Mouse (Mus musculus): ENCODE data around the gene Fgfr2. TPM values are rescaled to one million over a fixed set of nuclear protein-coding genes. Genes with fewer than 3 reads are reported as not detected.
A peak's percentile ranks its signal among the peaks of the same experiment; 100 is the strongest.

Gene Fgfr2
- total and polyA plus RNA-seq, 3 experiments = 47.1 to 245 (median 178) TPM

GRCm38 (mm10) chr7:132174296-132174695 is 948.9 kb downstream of the Fgfr2 start:
- no peak for DNase-seq

- DNase-seq = no peak
Measured at GRCm38 (mm10) chr7:132172220-132172619, 950.9 kb downstream of the Fgfr2 start.

GRCm38 (mm10) chr7:132171716-132172115 is 951.4 kb downstream of the Fgfr2 start:
- DNase-seq = no peak

- DNase-seq = no peak
Measured at GRCm38 (mm10) chr7:132169419-132170169, 953.6 kb downstream of the Fgfr2 start.

- no peak for DNase-seq
Measured at GRCm38 (mm10) chr7:132167239-132167638, 955.9 kb downstream of the Fgfr2 start.

- DNase-seq = no peak
Measured at GRCm38 (mm10) chr7:132162254-132162653, 960.9 kb downstream of the Fgfr2 start.

- no peak for DNase-seq
Measured at GRCm38 (mm10) chr7:132158321-132159025, 964.7 kb downstream of the Fgfr2 start.

- peak; percentile 44 for DNase-seq
Measured at GRCm38 (mm10) chr7:132154368-132154961, 968.7 kb downstream of the Fgfr2 start, which contains the start of gene Cpxm2. Cpxm2 (minus strand) TSS chr7:132154739.

- peak; percentile 50 for DNase-seq
Measured at GRCm38 (mm10) chr7:132153725-132154147, 969.4 kb downstream of the Fgfr2 start.

- DNase-seq = no peak
Measured at GRCm38 (mm10) chr7:132145227-132145800, 977.8 kb downstream of the Fgfr2 start.

GRCm38 (mm10) chr7:132128687-132129086 is 994.5 kb downstream of the Fgfr2 start:
- no peak for DNase-seq

- DNase-seq = no peak
Measured at GRCm38 (mm10) chr7:132124948-132125347, 998.2 kb downstream of the Fgfr2 start.

- no peak for DNase-seq
Measured at GRCm38 (mm10) chr7:132123211-132123610, 999.9 kb downstream of the Fgfr2 start.

- DNase-seq = no peak
Measured at GRCm38 (mm10) chr7:132119817-132120216, 1003.3 kb downstream of the Fgfr2 start.

- DNase-seq = no peak
Measured at GRCm38 (mm10) chr7:132111770-132112169, 1011.4 kb downstream of the Fgfr2 start.

- DNase-seq = no peak
Measured at GRCm38 (mm10) chr7:132110308-132110707, 1012.8 kb downstream of the Fgfr2 start.

- DNase-seq = no peak
Measured at GRCm38 (mm10) chr7:132106891-132107290, 1016.3 kb downstream of the Fgfr2 start.

- no peak for DNase-seq
Measured at GRCm38 (mm10) chr7:132105326-132105725, 1017.8 kb downstream of the Fgfr2 start.

GRCm38 (mm10) chr7:132098441-132098840 is 1024.7 kb downstream of the Fgfr2 start:
- no peak for DNase-seq

- no peak for DNase-seq
Measured at GRCm38 (mm10) chr7:132094666-132095065, 1028.5 kb downstream of the Fgfr2 start.

GRCm38 (mm10) chr7:132091551-132091950 is 1031.6 kb downstream of the Fgfr2 start:
- DNase-seq = no peak

GRCm38 (mm10) chr7:132088606-132089005 is 1034.5 kb downstream of the Fgfr2 start:
- no peak for DNase-seq

- DNase-seq = no peak
Measured at GRCm38 (mm10) chr7:132088181-132088580, 1035.0 kb downstream of the Fgfr2 start.

Data from adrenal gland, adult 2 months (tissue).